In the genomic region with DNA sequence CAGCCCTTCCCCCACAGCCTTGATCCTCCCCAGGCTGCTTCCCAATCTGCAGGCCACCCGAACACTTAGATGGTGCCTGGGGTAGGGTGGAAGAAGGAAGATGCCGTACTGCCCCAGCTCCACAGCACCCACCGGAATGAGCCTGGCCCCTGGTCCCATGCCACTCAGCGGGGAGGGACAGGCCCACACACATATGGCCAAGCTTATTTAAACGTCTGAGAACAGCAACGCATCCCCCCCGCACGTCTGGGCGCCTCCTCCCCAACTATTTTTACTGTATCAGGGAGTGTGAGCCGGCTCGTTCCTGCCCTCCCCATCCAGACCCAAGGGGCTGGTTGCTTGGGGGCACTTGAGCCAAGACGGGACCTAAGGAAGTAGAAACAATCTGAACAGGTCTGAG, we compare ENCODE assay signal across 14 mouse cellular contexts. TPM values are rescaled to one million over a fixed set of nuclear protein-coding genes. Genes with fewer than 3 reads are reported as not detected.
DNase-seq lines count a peak whose midpoint lies in the region; ATAC-seq and TF ChIP-seq lines count a peak whose summit lies in the region.
"Had no signal": no experiment of that assay in that cellular context is flagged by ENCODE, and none has a peak within 500 bp of the region (broad histone marks: within the 10 kb centered on the region; RNA-seq: fewer than 3 reads in every experiment).

No protein-coding gene starts in this region.

- H3K27ac ChIP-seq in hindbrain, embryonic 12.5 days: no peak overlapping the region
- H3K27ac ChIP-seq in hindbrain, embryonic 14.5 days: no peak overlapping the region
- H3K27ac ChIP-seq in cortical plate, adult 2 months (ENCODE audit: insufficient read depth, low read length): peak overlapping the region; percentile 19; the same call in 1 of the 2 replicates
- H3K27ac ChIP-seq: liver, embryonic 15.5 days had no signal

- H3K27me3 ChIP-seq in hindbrain, embryonic 12.5 days: peaks cover 15% of the 10 kb centered on the region
- no peaks in the 10 kb centered on the region for H3K27me3 ChIP-seq in hindbrain, embryonic 14.5 days (ENCODE audit: control insufficient read depth, insufficient read depth, low read length)

- 74% methylated on average over 12 of the region's 12 CpGs for WGBS in hindbrain, embryonic 12.5 days
- 73% methylated on average over 12 of the region's 12 CpGs for WGBS in hindbrain, embryonic 14.5 days

- no peak overlapping the region for H3K4me3 ChIP-seq in hindbrain, embryonic 12.5 days
- H3K4me3 ChIP-seq in hindbrain, embryonic 14.5 days (replicated peaks; ENCODE audit: low read length): no peak overlapping the region
- H3K4me3 ChIP-seq in cortical plate, adult 2 months (ENCODE audit: insufficient read depth, low read length): no peak overlapping the region
- H3K4me3 ChIP-seq: liver, embryonic 15.5 days had no signal

- TF ChIP-seq POLR2A in cortical plate, adult 2 months (IDR thresholded peaks at IDR 0.05; ENCODE audit: extremely low read depth, insufficient read depth, low read length): peak; percentile 20; the same call in 1 of the 2 replicates

- H3K9me3 ChIP-seq in hindbrain, embryonic 12.5 days (replicated peaks): no peaks in the 10 kb centered on the region
- H3K9me3 ChIP-seq in hindbrain, embryonic 14.5 days (ENCODE audit: control insufficient read depth, low read length): no peaks in the 10 kb centered on the region
- H3K9me3 ChIP-seq: liver, embryonic 15.5 days had no signal

- TF ChIP-seq CTCF in cortical plate, adult 2 months (IDR thresholded peaks at IDR 0.05; ENCODE audit: extremely low read depth, insufficient read depth, low read length): no peak

- DNase-seq in hindbrain, embryonic 14.5 days (ENCODE audit: low spot score): no peak
- peak; percentile 36 to 61 for DNase-seq in frontal cortex, postnatal 25 days (ENCODE audit: low spot score in 2 of 2)
- peak; percentile 79 to 81 for DNase-seq in right cerebral cortex, adult 2 months (ENCODE audit: low spot score in 2 of 2)
- DNase-seq in ovary, adult 18-20 months (ENCODE audit: low spot score): no peak
- DNase-seq in thymus, postnatal 25 days: no peak
- DNase-seq: adrenal gland, postnatal 25 days; embryo, embryonic 11 days; heart, postnatal 14 days; lung, postnatal 14 days; midbrain, embryonic 14.5 days had no signal

- H3K36me3 ChIP-seq in hindbrain, embryonic 12.5 days: no peaks in the 10 kb centered on the region
- no peaks in the 10 kb centered on the region for H3K36me3 ChIP-seq in hindbrain, embryonic 14.5 days (replicated peaks; ENCODE audit: control insufficient read depth, insufficient read depth)
- H3K36me3 ChIP-seq: liver, embryonic 15.5 days had no signal

- H3K9ac ChIP-seq in hindbrain, embryonic 12.5 days: 0 out of 2 replicates have a peak overlapping the region, but pooled peaks have one; percentile 8
- no peak overlapping the region for H3K9ac ChIP-seq in hindbrain, embryonic 14.5 days
- H3K9ac ChIP-seq: liver, embryonic 15.5 days had no signal

- ATAC-seq in hindbrain, embryonic 12.5 days (ENCODE audit: low FRiP score): no peak
- no peak for ATAC-seq in hindbrain, embryonic 14.5 days (ENCODE audit: low FRiP score)
- ATAC-seq: inflammation-experienced regulatory T-cells, adult 6 months had no signal

- peaks cover 60% of the 10 kb centered on the region for H3K4me1 ChIP-seq in hindbrain, embryonic 12.5 days
- H3K4me1 ChIP-seq in hindbrain, embryonic 14.5 days (replicated peaks; ENCODE audit: control insufficient read depth, insufficient read depth, low read length): peaks cover 34% of the 10 kb centered on the region
- peaks cover 8% of the 10 kb centered on the region; the same call in 1 of the 2 replicates for H3K4me1 ChIP-seq in cortical plate, adult 2 months (ENCODE audit: control insufficient read depth, insufficient read depth, low read length)

- H3K4me2 ChIP-seq in hindbrain, embryonic 12.5 days (replicated peaks): no peak overlapping the region
- no peak overlapping the region for H3K4me2 ChIP-seq in hindbrain, embryonic 14.5 days (replicated peaks)
- H3K4me2 ChIP-seq: liver, embryonic 15.5 days had no signal

RNA-seq across cellular contexts. Expression of gene Plch2, which starts 41.8 kb away (rescaled TPM):
- 5.0 and 5.5 TPM in 2 replicates for polyA plus RNA-seq in hindbrain, embryonic 12.5 days (2016; fragmentation: Nextera tagmentation; extraction: Ambion mirVana)
- polyA plus RNA-seq in hindbrain, embryonic 14.5 days (2014; fragmentation: Nextera tagmentation; extraction: Ambion mirVana): 13.4 and 13.8 TPM in 2 replicates
- 66.4 and 70.6 TPM in 2 replicates for polyA plus RNA-seq in cortical plate, adult 2 months (2012; rRNA removed)
- polyA plus RNA-seq: inflammation-experienced regulatory T-cells, adult 6 months; liver, embryonic 15.5 days had no signal

RNA-seq across cellular contexts. Expression of gene Pank4, which starts 50.9 kb away (rescaled TPM):
- 42.5 and 44.5 TPM in 2 replicates for polyA plus RNA-seq in hindbrain, embryonic 12.5 days (2016; fragmentation: Nextera tagmentation; extraction: Ambion mirVana)
- 34.1 and 34.4 TPM in 2 replicates for polyA plus RNA-seq in hindbrain, embryonic 14.5 days (2014; fragmentation: Nextera tagmentation; extraction: Ambion mirVana)
- 64.5 and 68.2 TPM in 2 replicates for polyA plus RNA-seq in cortical plate, adult 2 months (2012; rRNA removed)

RNA-seq across cellular contexts. Expression of gene Pex10, which starts 52.0 kb away (rescaled TPM):
- 18.0 and 18.4 TPM in 2 replicates for polyA plus RNA-seq in hindbrain, embryonic 12.5 days (2016; fragmentation: Nextera tagmentation; extraction: Ambion mirVana)
- 5.4 and 7.0 TPM in 2 replicates for polyA plus RNA-seq in hindbrain, embryonic 14.5 days (2014; fragmentation: Nextera tagmentation; extraction: Ambion mirVana)
- 17.8 and 19.5 TPM in 2 replicates for polyA plus RNA-seq in cortical plate, adult 2 months (2012; rRNA removed)

RNA-seq across cellular contexts. Expression of gene Hes5, which starts 54.1 kb away (rescaled TPM):
- 293 and 329 TPM in 2 replicates for polyA plus RNA-seq in hindbrain, embryonic 12.5 days (2016; fragmentation: Nextera tagmentation; extraction: Ambion mirVana)
- polyA plus RNA-seq in hindbrain, embryonic 14.5 days (2014; fragmentation: Nextera tagmentation; extraction: Ambion mirVana): 70.0 and 102 TPM in 2 replicates
- 25.9 and 28.2 TPM in 2 replicates for polyA plus RNA-seq in cortical plate, adult 2 months (2012; rRNA removed)

Comparison
In these comparisons a context has a peak if more than half of its experiments do, and no peak if none do; other contexts are left out.
1. DNase-seq: peak in frontal cortex, postnatal 25 days (2 of 2) and right cerebral cortex, adult 2 months (2 of 2); none in hindbrain, embryonic 14.5 days (single experiment), ovary, adult 18-20 months (single experiment) and thymus, postnatal 25 days (single experiment).